Mouse (Mus musculus): Measurements from ENCODE around the gene Il1rap.

Il1rap gene

DNA sequence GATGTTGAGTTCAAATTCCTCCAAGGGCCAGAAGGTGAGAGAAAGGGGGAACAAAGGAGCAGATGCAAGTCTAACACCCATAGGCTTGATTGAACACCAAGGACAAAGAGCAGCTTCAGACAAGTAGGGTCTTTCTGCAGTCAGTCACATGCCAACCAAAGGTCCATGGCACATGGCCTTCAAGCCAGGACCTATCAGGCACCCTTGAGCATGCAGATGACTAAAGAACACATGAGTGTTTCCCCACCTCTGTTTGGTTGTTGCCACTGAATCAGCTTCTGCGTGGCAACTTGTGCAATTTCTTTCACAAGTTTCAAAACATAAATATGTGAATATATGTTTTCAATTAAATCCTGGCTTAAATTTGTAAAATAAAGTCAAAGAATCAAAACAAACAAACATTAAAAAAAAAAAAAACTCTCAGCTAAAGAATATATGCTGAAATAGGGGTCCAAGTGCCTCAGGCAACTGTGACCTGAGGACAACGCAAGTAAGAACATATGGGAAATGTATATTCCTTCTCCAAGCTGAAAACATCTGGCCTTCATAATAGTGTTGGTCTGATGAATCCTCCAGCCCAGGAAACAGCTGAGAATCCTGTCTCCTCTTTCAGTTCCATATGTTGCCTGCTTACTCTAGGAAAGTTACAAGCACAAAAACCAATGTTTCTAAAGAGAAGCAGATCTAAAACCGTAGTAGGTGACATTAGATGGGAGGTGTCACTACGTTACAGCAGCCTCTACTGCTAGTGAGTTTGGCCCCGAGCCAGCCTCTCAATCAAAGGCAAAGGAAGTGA lies 142.6 kb downstream of the Il1rap start:
- peak; percentile 32 for DNase-seq (ENCODE audit: low read depth, low spot score)

DNA sequence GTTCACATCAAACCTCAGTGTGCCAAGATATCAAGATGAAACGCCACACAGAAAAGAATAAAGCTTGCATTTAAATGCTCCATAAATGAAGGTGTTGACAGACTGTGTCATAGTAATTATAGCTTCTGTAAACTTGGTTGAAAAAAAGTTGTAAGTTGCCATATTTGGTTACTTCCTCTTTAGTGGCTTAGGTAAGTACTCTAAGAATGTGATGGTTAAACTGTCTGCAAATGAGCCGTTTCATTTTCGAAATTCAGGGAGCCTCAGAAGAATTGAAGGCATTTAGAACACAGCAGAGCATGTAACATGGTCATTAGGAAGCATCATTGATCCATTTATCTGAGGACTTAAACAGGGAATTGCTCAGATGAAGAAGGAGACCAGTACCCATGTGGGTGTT lies 146.6 kb downstream of the Il1rap start:
- DNase-seq (ENCODE audit: low read depth, low spot score) = peak; percentile 6

DNA sequence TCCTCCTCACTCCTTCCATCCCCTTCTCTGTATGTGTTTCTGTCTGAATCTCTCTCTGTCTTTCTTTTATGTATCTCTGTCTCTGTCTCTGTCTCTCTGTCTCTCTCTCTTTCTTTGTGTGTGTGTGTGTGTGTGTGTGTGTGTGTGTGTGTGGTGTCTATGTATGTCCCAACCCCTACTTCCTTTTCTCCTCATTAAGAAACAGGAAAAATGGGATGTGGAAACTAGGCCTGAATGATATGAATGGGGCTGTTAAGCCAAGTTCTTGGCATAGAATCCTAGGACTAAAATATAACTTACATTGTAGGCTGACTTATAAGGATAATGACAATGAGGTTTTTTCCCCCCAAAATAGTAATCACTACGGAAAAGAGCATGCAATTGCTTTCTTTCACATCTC lies 149.4 kb downstream of the Il1rap start:
- no peak for DNase-seq (ENCODE audit: low read depth, low spot score)

DNA sequence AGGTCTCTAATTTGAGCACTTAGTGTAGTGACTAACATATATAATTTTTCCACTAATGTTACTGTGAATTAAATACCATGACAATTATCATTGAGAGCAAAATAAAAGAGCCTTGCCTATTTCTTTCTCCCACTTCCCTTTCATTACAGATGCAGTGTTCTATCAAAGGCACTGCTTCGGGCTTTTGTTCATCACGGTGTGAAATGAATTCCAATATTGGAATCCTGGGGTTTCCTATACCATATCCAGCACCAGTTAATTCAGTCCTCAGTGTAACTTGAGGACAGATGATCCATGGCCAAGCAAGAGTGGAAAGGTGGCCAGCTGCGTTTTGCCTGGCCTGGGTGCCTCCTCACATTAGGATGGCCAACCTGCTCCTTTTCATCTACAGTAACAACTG lies 151.1 kb downstream of the Il1rap start:
- DNase-seq (ENCODE audit: low read depth, low spot score) = no peak

DNA sequence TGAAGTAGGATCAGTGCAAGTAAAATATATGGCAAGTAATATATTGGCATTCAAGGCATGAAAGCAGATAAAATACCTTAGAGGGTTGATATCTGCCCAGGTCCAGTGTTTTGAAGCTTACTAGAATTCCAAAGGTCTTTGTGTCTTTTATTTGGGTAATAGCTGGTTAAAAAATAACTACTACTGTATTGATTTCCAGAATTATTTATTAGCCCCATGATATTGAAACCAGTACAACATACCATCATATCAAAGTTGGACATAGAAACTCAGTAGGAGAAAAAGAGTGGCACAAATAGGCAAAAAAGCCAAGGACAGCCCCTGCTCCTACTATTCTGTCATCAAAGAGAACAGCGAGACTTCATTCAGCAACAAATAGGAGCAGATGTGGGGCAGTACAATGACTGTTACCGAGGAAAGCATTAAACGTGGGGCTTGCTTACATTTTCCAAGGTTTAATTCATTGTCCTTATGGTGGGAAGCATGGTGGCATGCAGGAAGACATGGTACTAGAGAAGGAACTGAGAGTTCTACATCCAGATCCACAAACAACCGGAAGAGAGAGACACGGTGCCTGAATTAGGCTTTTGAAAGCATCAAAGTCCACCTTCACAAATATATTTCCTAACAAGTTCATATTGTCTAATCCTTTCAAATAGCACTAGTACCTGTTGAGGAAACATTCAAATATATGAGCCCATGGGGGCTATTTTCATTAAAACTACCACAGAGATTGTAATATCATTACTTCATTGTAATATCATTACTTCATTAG lies 174.1 kb downstream of the Il1rap start:
- DNase-seq (ENCODE audit: low read depth, low spot score) = no peak

DNA sequence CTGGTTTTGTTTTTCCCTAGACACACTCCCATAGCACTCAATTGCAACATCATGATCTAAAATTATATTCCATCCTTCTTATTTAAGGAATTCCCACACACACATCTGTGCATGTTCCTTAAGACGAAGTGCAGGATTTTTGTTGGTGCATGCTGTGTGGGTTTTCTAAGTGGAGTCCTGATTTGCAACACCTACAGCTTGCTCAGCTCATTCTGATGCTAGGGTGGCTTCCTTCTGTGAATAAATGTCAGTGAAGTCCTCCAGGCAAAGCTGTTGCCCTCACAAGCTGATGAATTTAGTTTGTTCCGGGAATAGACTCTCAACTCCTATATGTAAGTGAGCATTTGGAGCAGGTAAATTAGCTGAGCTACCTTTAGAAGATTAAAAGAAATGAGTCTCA lies 194.5 kb downstream of the Il1rap start:
- no peak for DNase-seq (ENCODE audit: low read depth, low spot score)

DNA sequence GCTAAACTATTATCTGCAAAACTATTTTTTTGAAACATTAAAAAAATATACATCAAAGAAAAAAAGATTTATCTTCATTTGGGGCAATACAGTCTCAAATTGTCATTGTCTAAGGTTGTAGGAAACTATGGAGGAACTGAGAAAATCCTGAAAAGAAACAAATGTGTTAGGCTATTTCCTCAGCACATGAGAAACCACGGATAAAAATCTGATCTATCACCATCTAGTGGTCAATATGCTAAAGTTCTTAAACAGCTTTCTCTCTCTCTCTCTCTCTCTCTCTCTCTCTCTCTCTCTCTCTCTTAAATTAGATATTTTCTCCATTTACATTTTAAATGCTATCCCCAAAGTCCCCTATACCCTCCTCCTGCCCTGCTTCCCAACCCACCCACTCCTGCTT lies 195.6 kb downstream of the Il1rap start:
- DNase-seq (ENCODE audit: low read depth, low spot score) = no peak

Measured in mesoderm, embryonic 11.5 days (tissue).